Mouse (Mus musculus) liver, adult 2 months (tissue): ENCODE data around the gene 9430038I01Rik. TPM values are rescaled to one million over a fixed set of nuclear protein-coding genes. Genes with fewer than 3 reads are reported as not detected.
A peak's percentile ranks its signal among the peaks of the same experiment; 100 is the strongest.

Source experiments
- DNase-seq: peaks from one replicate; pipeline ENCODE4 v3.0.0-alpha.2; 2011; ENCODE audit warnings: low read depth, low spot score; ENCODE audit errors: extremely low read depth
- H3K27ac ChIP-seq: fragments of 200-500 bp; replicated peaks from 2 replicates; pipeline ENCODE4 v1.5.1; 2012; ENCODE audit warnings: low read depth, mild to moderate bottlenecking, control low read depth, inconsistent platforms, low read length; ENCODE audit not compliant: insufficient read depth
- H3K27me3 ChIP-seq: fragments of 200-500 bp; 2 replicates; pipeline ENCODE4 v1.6.1; 2012; ENCODE audit warnings: mild to moderate bottlenecking, moderate library complexity, low read length, inconsistent platforms; ENCODE audit not compliant: control insufficient read depth, insufficient read depth
- H3K36me3 ChIP-seq: fragments of 200-500 bp; 2 replicates; pipeline ENCODE4 v1.6.1; 2012; ENCODE audit warnings: low read length, inconsistent platforms; ENCODE audit not compliant: control insufficient read depth, insufficient read depth
- H3K4me1 ChIP-seq: fragments of 200-500 bp; 2 replicates; pipeline ENCODE4 v1.6.1; 2011; ENCODE audit warnings: low read length; ENCODE audit not compliant: control insufficient read depth, insufficient read depth
- H3K4me3 ChIP-seq: fragments of 200-500 bp; 2 replicates; pipeline ENCODE4 v1.5.1; 2011; ENCODE audit warnings: low read depth, mild to moderate bottlenecking, control low read depth, low read length, moderate library complexity; ENCODE audit not compliant: insufficient read depth
- H3K79me2 ChIP-seq: fragments of 200-500 bp; 2 replicates; pipeline ENCODE4 v1.6.1; 2012; ENCODE audit warnings: inconsistent platforms, mild to moderate bottlenecking, low read length, moderate library complexity; ENCODE audit not compliant: control insufficient read depth, insufficient read depth
- H3K9ac ChIP-seq: fragments of 200-500 bp; 2 replicates; pipeline ENCODE4 v1.6.1; 2012; ENCODE audit warnings: low read depth, mild to moderate bottlenecking, control low read depth, inconsistent platforms, low read length
- CTCF ChIP-seq: fragments of 200-500 bp; IDR thresholded peaks from 2 replicates; pipeline ENCODE4 v1.5.1; 2011; ENCODE audit warnings: low read depth, low read length, control low read depth
- POLR2A ChIP-seq: fragments of 200-500 bp; IDR thresholded peaks from 2 replicates; pipeline ENCODE4 v1.6.1; 2011; ENCODE audit warnings: low read length, control low read depth; ENCODE audit not compliant: insufficient read depth; ENCODE audit errors: extremely low read depth
- WGBS: fragments of 180-500 bp; shearing (Covaris S2); methylation state at CpG from one replicate; pipeline ENCODE4 v1.1.7; 2018; 5-methylcytosine and 5-hydroxymethylcytosine counted together
- polyA plus RNA-seq: library from polyadenylated mRNA; depleted of rRNA; stranded (reverse); fragments of >200 nt; gene quantifications from 2 replicates; pipeline ENCODE4 v1.2.3, GENCODE M21; 2012
- total RNA-seq: library from RNA; depleted of rRNA; stranded (reverse); fragments of >200 nt; gene quantifications from 2 replicates; pipeline ENCODE4 v1.2.3, GENCODE M21; 2014

The 9430038I01Rik gene
- total and polyA plus RNA-seq, 2 experiments, result 13.3 to 15.7 TPM

- Histone ChIP-seq H3K36me3 (no peaks in the 10 kb centered on the region), H3K27ac (no peak overlapping the region), H3K79me2 (peaks cover 13% of the 10 kb centered on the region), H3K27me3 (no peaks in the 10 kb centered on the region), H3K9ac (no peak overlapping the region), H3K4me3 (no peak overlapping the region), H3K4me1 (peaks cover 3% of the 10 kb centered on the region; the same call in 1 of the 2 replicates)
- DNase-seq, result no peak
- TF ChIP-seq POLR2A, result no peak
- TF ChIP-seq CTCF, result no peak
- WGBS, result 92% methylated on average over 4 of the region's 4 CpGs
These were observed 15.1 kb downstream of the 9430038I01Rik start for GRCm38 (mm10) chr7:137395421-137395820.

GRCm38 (mm10) chr7:137387863-137388262, 22.7 kb downstream of the 9430038I01Rik start:
- no peak for TF ChIP-seq POLR2A
- no peak for TF ChIP-seq CTCF
- Histone ChIP-seq H3K79me2 (no peaks in the 10 kb centered on the region; the same call in 1 of the 2 replicates), H3K4me1 (no peaks in the 10 kb centered on the region), H3K27me3 (no peaks in the 10 kb centered on the region), H3K36me3 (no peaks in the 10 kb centered on the region), H3K4me3 (no peak overlapping the region), H3K27ac (no peak overlapping the region), H3K9ac (no peak overlapping the region)
- 79% methylated on average over 5 of the region's 5 CpGs for WGBS
- DNase-seq, result no peak

- no peak overlapping the region for H3K9ac ChIP-seq
- H3K4me1 ChIP-seq, result no peaks in the 10 kb centered on the region
- no peak overlapping the region for H3K4me3 ChIP-seq
- 96% methylated on average over 7 of the region's 7 CpGs for WGBS
- DNase-seq, result no peak
- H3K36me3 ChIP-seq, result peaks cover 8% of the 10 kb centered on the region
- no peak overlapping the region for H3K27ac ChIP-seq
- no peaks in the 10 kb centered on the region for H3K27me3 ChIP-seq
- TF ChIP-seq CTCF (no peak), POLR2A (no peak)
- no peaks in the 10 kb centered on the region; the same call in 1 of the 2 replicates for H3K79me2 ChIP-seq
These were observed 35.6 kb downstream of the 9430038I01Rik start for GRCm38 (mm10) chr7:137374996-137375395.

GRCm38 (mm10) chr7:137371770-137372169, 38.8 kb downstream of the 9430038I01Rik start:
- Histone ChIP-seq H3K79me2 (no peaks in the 10 kb centered on the region), H3K4me3 (no peak overlapping the region), H3K4me1 (no peaks in the 10 kb centered on the region), H3K27ac (no peak overlapping the region), H3K9ac (no peak overlapping the region), H3K36me3 (peaks cover 8% of the 10 kb centered on the region), H3K27me3 (no peaks in the 10 kb centered on the region)
- no peak for DNase-seq
- TF ChIP-seq POLR2A (no peak), CTCF (no peak)
- WGBS, result 49% methylated on average over 4 of the region's 4 CpGs

- H3K36me3 ChIP-seq, result peaks cover 2% of the 10 kb centered on the region
- WGBS, result 73% methylated on average over 2 of the region's 2 CpGs
- no peaks in the 10 kb centered on the region for H3K4me1 ChIP-seq
- no peak for TF ChIP-seq POLR2A
- TF ChIP-seq CTCF, result no peak
- no peaks in the 10 kb centered on the region for H3K79me2 ChIP-seq
- H3K27me3 ChIP-seq, result no peaks in the 10 kb centered on the region
- no peak for DNase-seq
- H3K4me3 ChIP-seq, result no peak overlapping the region
- H3K9ac ChIP-seq, result no peak overlapping the region
- H3K27ac ChIP-seq, result no peak overlapping the region
These were observed 40.4 kb downstream of the 9430038I01Rik start for GRCm38 (mm10) chr7:137370175-137370574.

GRCm38 (mm10) chr7:137366736-137367135, 43.8 kb downstream of the 9430038I01Rik start:
- H3K4me1 ChIP-seq, result no peaks in the 10 kb centered on the region
- no peak overlapping the region for H3K27ac ChIP-seq
- H3K9ac ChIP-seq, result no peak overlapping the region
- H3K79me2 ChIP-seq, result no peaks in the 10 kb centered on the region
- H3K27me3 ChIP-seq, result no peaks in the 10 kb centered on the region
- no peak for TF ChIP-seq POLR2A
- TF ChIP-seq CTCF, result peak; percentile 50
- H3K4me3 ChIP-seq, result no peak overlapping the region
- no peak for DNase-seq
- H3K36me3 ChIP-seq, result no peaks in the 10 kb centered on the region
- 85% methylated on average over 4 of the region's 4 CpGs for WGBS
